In genomic region chr3:54915643-54916071, GRCm38 (mm10) we compare ENCODE assay signal across 8 mouse cellular contexts. TPM values are rescaled to one million over a fixed set of nuclear protein-coding genes. Genes with fewer than 3 reads are reported as not detected.
A peak's percentile ranks its signal among the peaks of the same experiment; 100 is the strongest.
DNase-seq lines count a peak whose midpoint lies in the region; ATAC-seq lines count a peak whose summit lies in the region.

Gene Sertm1, minus strand, starts transcription at chr3:54915887.

- 0% methylated on average over 38 of the region's 38 CpGs for WGBS in embryonic facial prominence, embryonic 11.5 days
- WGBS in neural tube, embryonic 13.5 days: 0% methylated on average over 38 of the region's 38 CpGs

- H3K4me2 ChIP-seq in embryonic facial prominence, embryonic 11.5 days (ENCODE audit: low read depth, low read length): peak within 1 kb of the TSS; percentile 89
- H3K4me2 ChIP-seq in neural tube, embryonic 13.5 days: peak within 1 kb of the TSS; percentile 97

- H3K4me3 ChIP-seq in embryonic facial prominence, embryonic 11.5 days (ENCODE audit: low read depth, low read length): peak within 1 kb of the TSS; percentile 43
- H3K4me3 ChIP-seq in neural tube, embryonic 13.5 days: peak within 1 kb of the TSS; percentile 59

- no peaks in the 10 kb centered on the region for H3K9me3 ChIP-seq in embryonic facial prominence, embryonic 11.5 days (replicated peaks; ENCODE audit: control insufficient read depth, low read length)
- H3K9me3 ChIP-seq in neural tube, embryonic 13.5 days: no peaks in the 10 kb centered on the region

- H3K27ac ChIP-seq in embryonic facial prominence, embryonic 11.5 days (replicated peaks; ENCODE audit: low read depth, low read length): no peak within 1 kb of the TSS
- H3K27ac ChIP-seq in neural tube, embryonic 13.5 days (replicated peaks): no peak within 1 kb of the TSS

- no peaks in the 10 kb centered on the region for H3K4me1 ChIP-seq in embryonic facial prominence, embryonic 11.5 days (ENCODE audit: control insufficient read depth, insufficient read depth, low read length)
- peaks cover 21% of the 10 kb centered on the region for H3K4me1 ChIP-seq in neural tube, embryonic 13.5 days (replicated peaks)

- ATAC-seq in embryonic facial prominence, embryonic 11.5 days (replicated peaks; ENCODE audit: insufficient number of reproducible peaks, low FRiP score, low TSS enrichment, low read depth): peak; percentile 99
- peak; percentile 98 for ATAC-seq in neural tube, embryonic 13.5 days (ENCODE audit: low read depth)

- H3K9ac ChIP-seq in embryonic facial prominence, embryonic 11.5 days (replicated peaks; ENCODE audit: low read length): peak within 1 kb of the TSS; percentile 11
- H3K9ac ChIP-seq in neural tube, embryonic 13.5 days: peak within 1 kb of the TSS; percentile 70

- H3K36me3 ChIP-seq in embryonic facial prominence, embryonic 11.5 days (replicated peaks; ENCODE audit: control insufficient read depth, insufficient read depth, low read depth, low read length): no peaks in the 10 kb centered on the region
- no peaks in the 10 kb centered on the region for H3K36me3 ChIP-seq in neural tube, embryonic 13.5 days

- intact Hi-C loops in heart, postnatal 10 days (cut with DNase I): no loop called here
- intact Hi-C loops in left cerebral cortex, postnatal 14 days (cut with DNase I): no loop called here

- H3K27me3 ChIP-seq in embryonic facial prominence, embryonic 11.5 days (ENCODE audit: control insufficient read depth, insufficient read depth, low read length): peaks cover 16% of the 10 kb centered on the region
- peaks cover 44% of the 10 kb centered on the region for H3K27me3 ChIP-seq in neural tube, embryonic 13.5 days

- DNase-seq in layer of hippocampus, adult 11-12 months (ENCODE audit: low spot score): peak; percentile 73
- no peak for DNase-seq in layer of hippocampus, adult 9-10 months (ENCODE audit: low spot score)
- DNase-seq in embryonic facial prominence, embryonic 11.5 days (ENCODE audit: low spot score): peak; percentile 82
- DNase-seq in heart, postnatal 10 days: peak; percentile 24 to 25
- peak; percentile 57 to 67 for DNase-seq in left cerebral cortex, postnatal 14 days (ENCODE audit: low spot score in 2 of 2)
- no peak for DNase-seq in urinary bladder, postnatal 25 days (ENCODE audit: low spot score)
- no peak for DNase-seq in thymus, postnatal 14 days

RNA-seq across cellular contexts. Expression of gene Sertm1, which starts in this region (rescaled TPM):
- polyA plus RNA-seq in embryonic facial prominence, embryonic 11.5 days (2014; fragmentation: Nextera tagmentation; extraction: Ambion mirVana): 0.32 and 0.60 TPM in 2 replicates
- under 1 TPM; 0.14 to 0.35 TPM for total RNA-seq in heart, postnatal 10 days (2021)
- total RNA-seq in left cerebral cortex, postnatal 14 days (2021): 10 to 100 TPM; 29.0 to 39.8 TPM
- polyA plus RNA-seq in neural tube, embryonic 13.5 days (2015; fragmentation: Nextera tagmentation; extraction: Ambion mirVana): 0.63 and 0.95 TPM in 2 replicates

Comparison
In these comparisons a context has a peak if more than half of its experiments do, and no peak if none do; other contexts are left out.
1. RNA of gene Sertm1 (total RNA-seq): 29.0 to 39.8 TPM in left cerebral cortex, postnatal 14 days; 0.14 to 0.35 TPM in heart, postnatal 10 days; every median in the first group is over 10 times any median in the second.
2. DNase-seq: peak in layer of hippocampus, adult 11-12 months (single experiment) and left cerebral cortex, postnatal 14 days (2 of 2); none in layer of hippocampus, adult 9-10 months (single experiment), urinary bladder, postnatal 25 days (single experiment) and thymus, postnatal 14 days (single experiment).
3. Peak in DNase-seq, ATAC-seq, H3K4me3 ChIP-seq, H3K9ac ChIP-seq and H3K4me2 ChIP-seq in embryonic facial prominence, embryonic 11.5 days; RNA of the gene not detected or under 1 TPM.
4. Peak in DNase-seq in heart, postnatal 10 days; RNA of the gene not detected or under 1 TPM.
5. Peak in ATAC-seq, H3K4me3 ChIP-seq, H3K9ac ChIP-seq and H3K4me2 ChIP-seq in neural tube, embryonic 13.5 days; RNA of the gene not detected or under 1 TPM.